In the genomic region with DNA sequence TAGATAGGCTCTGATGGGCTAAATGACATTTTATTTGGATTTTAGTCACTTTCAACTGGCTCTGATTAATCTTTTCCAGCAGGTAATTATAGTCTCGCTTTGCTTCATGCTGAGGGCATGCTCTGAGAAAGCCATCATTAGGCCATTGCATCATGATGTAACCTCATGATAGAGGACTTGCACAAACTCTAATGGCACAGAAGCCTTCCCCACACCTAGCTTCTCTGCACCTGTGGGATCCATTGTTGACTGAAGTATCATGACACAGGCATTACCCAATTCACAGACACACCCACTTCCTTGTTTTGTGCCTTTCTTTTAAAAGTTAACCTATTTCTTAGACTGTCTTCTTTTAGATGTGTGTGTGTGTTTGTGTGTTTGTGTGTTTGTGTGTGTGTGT, we compare ENCODE assay signal across 19 mouse cellular contexts.
A peak's percentile ranks its signal among the peaks of the same experiment; 100 is the strongest.
DNase-seq lines count a peak whose midpoint lies in the region; ATAC-seq and TF ChIP-seq lines count a peak whose summit lies in the region.
"Had no signal": no experiment of that assay in that cellular context is flagged by ENCODE, and none has a peak within 500 bp of the region (broad histone marks: within the 10 kb centered on the region; RNA-seq: fewer than 3 reads in every experiment).

No protein-coding gene starts in this region.

- peak; percentile 60 for ATAC-seq in liver, postnatal 0 days
- ATAC-seq in liver, embryonic 12.5 days = no peak
- ATAC-seq in intestine, embryonic 14.5 days (replicated peaks; ENCODE audit: low FRiP score, low TSS enrichment, low read depth) = no peak
- ATAC-seq in intestine, embryonic 16.5 days = peak; percentile 44; the same call in 1 of the 2 replicates
- no peak for ATAC-seq in forebrain, embryonic 14.5 days
- ATAC-seq: forebrain, embryonic 13.5 days; forebrain, embryonic 16.5 days had no signal

- H3K4me2 ChIP-seq in liver, postnatal 0 days (ENCODE audit: low read depth, low read length) = no peak overlapping the region
- H3K4me2 ChIP-seq in liver, embryonic 12.5 days = no peak overlapping the region
- H3K4me2 ChIP-seq in intestine, embryonic 14.5 days (ENCODE audit: low read length) = no peak overlapping the region
- no peak overlapping the region for H3K4me2 ChIP-seq in intestine, embryonic 16.5 days (ENCODE audit: low read depth, low read length)
- H3K4me2 ChIP-seq in forebrain, embryonic 14.5 days (ENCODE audit: low read length) = no peak overlapping the region
- H3K4me2 ChIP-seq: embryonic facial prominence, embryonic 12.5 days; forebrain, embryonic 13.5 days had no signal

- TF ChIP-seq CTCF in liver, postnatal 0 days (IDR thresholded peaks at IDR 0.05; ENCODE audit: low read depth) = no peak

- H3K27me3 ChIP-seq in liver, postnatal 0 days (ENCODE audit: insufficient read depth, low read length) = no peaks in the 10 kb centered on the region
- no peaks in the 10 kb centered on the region for H3K27me3 ChIP-seq in liver, embryonic 12.5 days (replicated peaks)
- H3K27me3 ChIP-seq in intestine, embryonic 14.5 days (replicated peaks; ENCODE audit: control insufficient read depth, insufficient read depth, low read length) = no peaks in the 10 kb centered on the region
- no peaks in the 10 kb centered on the region for H3K27me3 ChIP-seq in intestine, embryonic 16.5 days (replicated peaks; ENCODE audit: control insufficient read depth, insufficient read depth, low read length)
- no peaks in the 10 kb centered on the region for H3K27me3 ChIP-seq in forebrain, embryonic 14.5 days (replicated peaks; ENCODE audit: control insufficient read depth, insufficient read depth, low read length)
- H3K27me3 ChIP-seq: embryonic facial prominence, embryonic 12.5 days; forebrain, embryonic 13.5 days had no signal

- H3K9me3 ChIP-seq in liver, postnatal 0 days (ENCODE audit: low read length) = no peaks in the 10 kb centered on the region
- no peaks in the 10 kb centered on the region for H3K9me3 ChIP-seq in liver, embryonic 12.5 days (replicated peaks)
- no peaks in the 10 kb centered on the region for H3K9me3 ChIP-seq in intestine, embryonic 14.5 days (ENCODE audit: control insufficient read depth, low read length)
- H3K9me3 ChIP-seq in intestine, embryonic 16.5 days (ENCODE audit: control insufficient read depth, low read length) = no peaks in the 10 kb centered on the region
- no peaks in the 10 kb centered on the region for H3K9me3 ChIP-seq in forebrain, embryonic 14.5 days (replicated peaks; ENCODE audit: control insufficient read depth, low read length)
- H3K9me3 ChIP-seq: embryonic facial prominence, embryonic 10.5 days; embryonic facial prominence, embryonic 12.5 days; forebrain, embryonic 13.5 days had no signal

- peak overlapping the region; percentile 81 for H3K27ac ChIP-seq in liver, postnatal 0 days (ENCODE audit: low read depth)
- H3K27ac ChIP-seq in liver, embryonic 12.5 days = no peak overlapping the region
- no peak overlapping the region for H3K27ac ChIP-seq in intestine, embryonic 14.5 days (ENCODE audit: low read depth)
- no peak overlapping the region for H3K27ac ChIP-seq in intestine, embryonic 16.5 days (ENCODE audit: low read length)
- H3K27ac ChIP-seq in forebrain, embryonic 14.5 days (ENCODE audit: low read depth, low read length) = no peak overlapping the region
- H3K27ac ChIP-seq: embryonic facial prominence, embryonic 10.5 days; embryonic facial prominence, embryonic 12.5 days; forebrain, embryonic 13.5 days had no signal

- H3K4me1 ChIP-seq in liver, postnatal 0 days (ENCODE audit: insufficient read depth) = no peaks in the 10 kb centered on the region
- no peaks in the 10 kb centered on the region for H3K4me1 ChIP-seq in liver, embryonic 12.5 days
- H3K4me1 ChIP-seq in intestine, embryonic 14.5 days (replicated peaks; ENCODE audit: control insufficient read depth, insufficient read depth, low read length) = peaks cover 9% of the 10 kb centered on the region; the same call in 1 of the 2 replicates
- peaks cover 3% of the 10 kb centered on the region; the same call in 1 of the 2 replicates for H3K4me1 ChIP-seq in intestine, embryonic 16.5 days (ENCODE audit: control insufficient read depth, insufficient read depth, low read length)
- H3K4me1 ChIP-seq in forebrain, embryonic 14.5 days (ENCODE audit: control insufficient read depth, insufficient read depth, low read length) = no peaks in the 10 kb centered on the region

- DNase-seq in liver, postnatal 0 days = no peak
- DNase-seq in intestine, embryonic 14.5 days (ENCODE audit: low spot score) = peak; percentile 28
- no peak for DNase-seq in right cerebral cortex, postnatal 10 days (ENCODE audit: low spot score in 2 of 2)
- DNase-seq in adipocyte (ENCODE audit: low spot score) = no peak
- DNase-seq in forebrain, embryonic 14.5 days (ENCODE audit: low spot score) = no peak
- DNase-seq: adrenal gland, adult 8-10 months; adrenal gland, postnatal 14 days; adrenal gland, postnatal 36 days; cerebellum, adult 11-12 months; cerebellum, adult 2 months; cerebellum, adult 9-10 months; cerebellum, postnatal 10 days; cerebellum, postnatal 25 days had no signal

- H3K36me3 ChIP-seq in liver, postnatal 0 days (replicated peaks; ENCODE audit: insufficient read depth, low read length) = no peaks in the 10 kb centered on the region
- H3K36me3 ChIP-seq in liver, embryonic 12.5 days = no peaks in the 10 kb centered on the region
- no peaks in the 10 kb centered on the region for H3K36me3 ChIP-seq in intestine, embryonic 14.5 days (ENCODE audit: control insufficient read depth, insufficient read depth, low read length)
- H3K36me3 ChIP-seq in intestine, embryonic 16.5 days (ENCODE audit: control insufficient read depth, insufficient read depth, low read length) = no peaks in the 10 kb centered on the region
- H3K36me3 ChIP-seq in forebrain, embryonic 14.5 days (ENCODE audit: control insufficient read depth, insufficient read depth, low read length) = no peaks in the 10 kb centered on the region
- H3K36me3 ChIP-seq: embryonic facial prominence, embryonic 10.5 days; embryonic facial prominence, embryonic 12.5 days had no signal

- TF ChIP-seq EP300 in liver, postnatal 0 days (IDR thresholded peaks at IDR 0.05; ENCODE audit: low read depth) = peak; percentile 57; the same call in 1 of the 2 replicates

- no peak overlapping the region for H3K4me3 ChIP-seq in liver, postnatal 0 days (ENCODE audit: low read depth, low read length)
- no peak overlapping the region for H3K4me3 ChIP-seq in liver, embryonic 12.5 days
- H3K4me3 ChIP-seq in intestine, embryonic 14.5 days (ENCODE audit: low read depth, low read length) = no peak overlapping the region
- no peak overlapping the region for H3K4me3 ChIP-seq in intestine, embryonic 16.5 days (ENCODE audit: low read length)
- H3K4me3 ChIP-seq in forebrain, embryonic 14.5 days (ENCODE audit: low read depth, low read length) = no peak overlapping the region
- H3K4me3 ChIP-seq: embryonic facial prominence, embryonic 10.5 days; embryonic facial prominence, embryonic 12.5 days; forebrain, embryonic 13.5 days had no signal

- WGBS in liver, postnatal 0 days (ENCODE audit: insufficient replicate concordance) = 76% methylated on average over 1 of the region's 1 CpGs
- WGBS in liver, embryonic 12.5 days (ENCODE audit: insufficient replicate concordance) = 69% methylated on average over 1 of the region's 1 CpGs
- WGBS in intestine, embryonic 14.5 days = 86% methylated on average over 1 of the region's 1 CpGs
- whole genome bisulfite sequencing in intestine, embryonic 16.5 days = 82% methylated on average over 1 of the region's 1 CpGs
- WGBS in forebrain, embryonic 14.5 days = 88% methylated on average over 1 of the region's 1 CpGs

- H3K9ac ChIP-seq in liver, postnatal 0 days (replicated peaks) = no peak overlapping the region
- no peak overlapping the region for H3K9ac ChIP-seq in liver, embryonic 12.5 days
- no peak overlapping the region for H3K9ac ChIP-seq in intestine, embryonic 14.5 days (ENCODE audit: low read length)
- no peak overlapping the region for H3K9ac ChIP-seq in intestine, embryonic 16.5 days (ENCODE audit: low read depth, low read length)
- H3K9ac ChIP-seq in forebrain, embryonic 14.5 days (ENCODE audit: low read length) = no peak overlapping the region
- H3K9ac ChIP-seq: embryonic facial prominence, embryonic 12.5 days; forebrain, embryonic 13.5 days had no signal

Comparison
In these comparisons a context has a peak if more than half of its experiments do, and no peak if none do; other contexts are left out.
1. ATAC-seq: peak in liver, postnatal 0 days (single experiment) and intestine, embryonic 16.5 days (single experiment); none in liver, embryonic 12.5 days (single experiment), intestine, embryonic 14.5 days (single experiment) and forebrain, embryonic 14.5 days (single experiment).